ENCODE assay signal across 8 mouse cellular contexts in the genomic region with DNA sequence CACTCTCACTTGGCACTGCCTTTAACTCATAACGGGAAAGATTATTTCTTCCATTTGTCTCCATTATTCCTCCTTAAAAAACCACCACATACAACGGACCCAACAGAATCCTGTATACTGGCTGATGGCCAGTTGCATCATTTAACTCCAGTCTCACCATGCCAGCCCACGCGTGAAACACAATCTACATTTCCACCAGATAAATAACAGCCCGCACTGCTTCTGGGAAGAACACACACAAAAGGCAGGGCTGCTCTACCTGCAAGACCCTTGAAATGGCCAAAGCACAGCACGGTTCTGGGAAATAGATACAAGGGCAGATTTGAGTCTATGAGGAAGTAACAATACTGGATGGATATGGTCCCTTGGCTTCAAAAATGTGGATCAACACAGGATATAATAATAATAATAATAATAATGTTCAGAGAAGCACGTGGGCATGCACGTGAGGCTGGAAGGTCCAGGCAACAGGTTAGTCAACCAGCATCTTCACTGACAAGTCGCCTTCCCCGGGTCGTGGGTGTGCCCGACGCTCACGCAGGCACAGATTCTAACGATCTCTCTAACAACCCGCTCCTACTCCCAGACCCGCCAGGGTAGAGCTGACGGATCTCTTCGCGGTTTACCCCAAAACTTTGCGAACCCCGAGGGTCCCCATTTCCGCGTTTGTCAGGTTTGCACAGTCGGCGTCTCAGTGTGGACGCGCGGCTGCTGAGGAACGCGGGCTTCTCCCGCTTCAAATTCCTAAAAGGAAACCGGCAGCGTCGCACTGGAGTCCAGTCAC. TPM values are rescaled to one million over a fixed set of nuclear protein-coding genes. Genes with fewer than 3 reads are reported as not detected.
DNase-seq lines count a peak whose midpoint lies in the region; ATAC-seq and TF ChIP-seq lines count a peak whose summit lies in the region.

No protein-coding gene starts in this region.

- H3K9ac ChIP-seq in embryonic facial prominence, embryonic 14.5 days (ENCODE audit: low read depth, low read length), result peak overlapping the region; percentile 81
- peak overlapping the region; percentile 86 for H3K9ac ChIP-seq in hindbrain, embryonic 16.5 days (ENCODE audit: low read depth, low read length)
- H3K9ac ChIP-seq in liver, embryonic 12.5 days, result peak overlapping the region; percentile 80

- ATAC-seq in embryonic facial prominence, embryonic 14.5 days (ENCODE audit: low read depth), result peak; percentile 5; the same call in 1 of the 2 replicates
- peak; percentile 26; the same call in 1 of the 2 replicates for ATAC-seq in hindbrain, embryonic 16.5 days
- ATAC-seq in liver, embryonic 12.5 days, result 0 out of 2 replicates have a peak, but pooled peaks have one; percentile 19

- 1% methylated on average over 35 of the region's 35 CpGs for WGBS in lung, adult 2 months
- 7% methylated on average over 32 of the region's 35 CpGs for WGBS in embryonic facial prominence, embryonic 14.5 days
- WGBS in hindbrain, embryonic 16.5 days, result 5% methylated on average over 35 of the region's 35 CpGs
- 4% methylated on average over 35 of the region's 35 CpGs for WGBS in liver, embryonic 12.5 days (ENCODE audit: insufficient replicate concordance)

- no peak for TF ChIP-seq POLR2A in lung, adult 2 months (IDR thresholded peaks at IDR 0.05; ENCODE audit: borderline replicate concordance, extremely low read depth, low read depth, low read length)

- H3K9me3 ChIP-seq in embryonic facial prominence, embryonic 14.5 days (ENCODE audit: control insufficient read depth, low read length), result no peaks in the 10 kb centered on the region
- H3K9me3 ChIP-seq in hindbrain, embryonic 16.5 days (ENCODE audit: control insufficient read depth, low read length), result no peaks in the 10 kb centered on the region
- no peaks in the 10 kb centered on the region for H3K9me3 ChIP-seq in liver, embryonic 12.5 days (replicated peaks)

- peaks cover 17% of the 10 kb centered on the region for H3K4me1 ChIP-seq in lung, adult 2 months (ENCODE audit: control insufficient read depth, insufficient read depth, low read length)
- H3K4me1 ChIP-seq in embryonic facial prominence, embryonic 14.5 days (ENCODE audit: control insufficient read depth, insufficient read depth, low read length), result peaks cover 12% of the 10 kb centered on the region
- peaks cover 17% of the 10 kb centered on the region for H3K4me1 ChIP-seq in hindbrain, embryonic 16.5 days (ENCODE audit: control insufficient read depth, insufficient read depth, low read depth, low read length)
- H3K4me1 ChIP-seq in liver, embryonic 12.5 days, result peaks cover 34% of the 10 kb centered on the region

- no peak for TF ChIP-seq CTCF in lung, adult 2 months (IDR thresholded peaks at IDR 0.05; ENCODE audit: insufficient read depth, low read length)

- peak; percentile 76 for DNase-seq in lung, adult 2 months
- DNase-seq in lung, postnatal 4 days, result no peak
- DNase-seq in NIH3T3 (ENCODE audit: low read depth), result peak; percentile 17
- no peak for DNase-seq in embryonic facial prominence, embryonic 14.5 days (ENCODE audit: low spot score)
- DNase-seq in right cerebral cortex, postnatal 36 days (ENCODE audit: low spot score in 2 of 2), result peak; percentile 56 to 68
- DNase-seq in gastrocnemius, adult 8-10 months (ENCODE audit: low spot score in 2 of 2), result no peak

- no peaks in the 10 kb centered on the region for H3K27me3 ChIP-seq in embryonic facial prominence, embryonic 14.5 days (replicated peaks; ENCODE audit: control insufficient read depth, insufficient read depth, low read length)
- no peaks in the 10 kb centered on the region for H3K27me3 ChIP-seq in hindbrain, embryonic 16.5 days (replicated peaks; ENCODE audit: control insufficient read depth, insufficient read depth, low read length)
- H3K27me3 ChIP-seq in liver, embryonic 12.5 days (replicated peaks), result no peaks in the 10 kb centered on the region

- peak overlapping the region; percentile 81 for H3K4me2 ChIP-seq in embryonic facial prominence, embryonic 14.5 days (ENCODE audit: low read depth, low read length)
- peak overlapping the region; percentile 71 for H3K4me2 ChIP-seq in hindbrain, embryonic 16.5 days (ENCODE audit: low read length)
- H3K4me2 ChIP-seq in liver, embryonic 12.5 days, result peak overlapping the region; percentile 90

- H3K36me3 ChIP-seq in embryonic facial prominence, embryonic 14.5 days (ENCODE audit: control insufficient read depth, insufficient read depth, low read length), result no peaks in the 10 kb centered on the region
- no peaks in the 10 kb centered on the region for H3K36me3 ChIP-seq in hindbrain, embryonic 16.5 days (ENCODE audit: control insufficient read depth, insufficient read depth, low read length)
- H3K36me3 ChIP-seq in liver, embryonic 12.5 days, result no peaks in the 10 kb centered on the region

- H3K4me3 ChIP-seq in lung, adult 2 months (replicated peaks; ENCODE audit: extremely low read depth, low read depth, low read length), result peak overlapping the region; percentile 93
- peak overlapping the region; percentile 72 for H3K4me3 ChIP-seq in embryonic facial prominence, embryonic 14.5 days (ENCODE audit: low read depth, low read length)
- peak overlapping the region; percentile 76 for H3K4me3 ChIP-seq in hindbrain, embryonic 16.5 days (ENCODE audit: low read length)
- H3K4me3 ChIP-seq in liver, embryonic 12.5 days, result peak overlapping the region; percentile 84

- peak overlapping the region; percentile 83 for H3K27ac ChIP-seq in embryonic facial prominence, embryonic 14.5 days (replicated peaks; ENCODE audit: low read depth, low read length)
- peak overlapping the region; percentile 93 for H3K27ac ChIP-seq in hindbrain, embryonic 16.5 days (ENCODE audit: low read depth, low read length)
- H3K27ac ChIP-seq in liver, embryonic 12.5 days, result peak overlapping the region; percentile 76

RNA-seq across cellular contexts. Expression of a gene that starts 1.0 kb away (rescaled TPM):
- 18.9 and 24.2 TPM in 2 replicates for polyA plus RNA-seq in lung, adult 2 months (2012; rRNA removed)
- 38.0 and 52.7 TPM in 2 replicates for polyA plus RNA-seq in embryonic facial prominence, embryonic 14.5 days (2014; fragmentation: Nextera tagmentation; extraction: Ambion mirVana)
- polyA plus RNA-seq in hindbrain, embryonic 16.5 days (2015; fragmentation: Nextera tagmentation; extraction: Ambion mirVana), result 135 TPM in 2 replicates
- 18.9 and 21.6 TPM in 2 replicates for polyA plus RNA-seq in liver, embryonic 12.5 days (2016; fragmentation: Nextera tagmentation; extraction: Ambion mirVana)
- 10 to 100 TPM; 11.9 to 18.5 (median 12.6) TPM for total RNA-seq in gastrocnemius, adult 8-10 months (2022)

RNA-seq across cellular contexts. Expression of a gene that starts 48.8 kb away (rescaled TPM):
- 10.8 and 12.0 TPM in 2 replicates for polyA plus RNA-seq in lung, adult 2 months (2012; rRNA removed)
- 2.9 and 4.1 TPM in 2 replicates for polyA plus RNA-seq in embryonic facial prominence, embryonic 14.5 days (2014; fragmentation: Nextera tagmentation; extraction: Ambion mirVana)
- polyA plus RNA-seq in hindbrain, embryonic 16.5 days (2015; fragmentation: Nextera tagmentation; extraction: Ambion mirVana), result 1.7 and 2.4 TPM in 2 replicates
- polyA plus RNA-seq in liver, embryonic 12.5 days (2016; fragmentation: Nextera tagmentation; extraction: Ambion mirVana), result 2.4 and 3.1 TPM in 2 replicates
- under 1 TPM in 2 of 4 experiments, not detected in 2; 0.18 to 0.24 TPM for total RNA-seq in gastrocnemius, adult 8-10 months (2022)

RNA-seq across cellular contexts. Expression of a gene that starts 51.4 kb away (rescaled TPM):
- 24.0 and 38.3 TPM in 2 replicates for polyA plus RNA-seq in lung, adult 2 months (2012; rRNA removed)
- 214 and 221 TPM in 2 replicates for polyA plus RNA-seq in embryonic facial prominence, embryonic 14.5 days (2014; fragmentation: Nextera tagmentation; extraction: Ambion mirVana)
- 170 and 172 TPM in 2 replicates for polyA plus RNA-seq in hindbrain, embryonic 16.5 days (2015; fragmentation: Nextera tagmentation; extraction: Ambion mirVana)
- polyA plus RNA-seq in liver, embryonic 12.5 days (2016; fragmentation: Nextera tagmentation; extraction: Ambion mirVana), result 292 and 300 TPM in 2 replicates
- 100 to 1,000 TPM; 174 to 196 (median 184) TPM for total RNA-seq in gastrocnemius, adult 8-10 months (2022)

Comparison
In these comparisons a context has a peak if more than half of its experiments do, and no peak if none do; other contexts are left out.
1. DNase-seq: peak in lung, adult 2 months (single experiment), NIH3T3 (single experiment) and right cerebral cortex, postnatal 36 days (2 of 2); none in lung, postnatal 4 days (0 of 2), embryonic facial prominence, embryonic 14.5 days (single experiment) and gastrocnemius, adult 8-10 months (0 of 2).
2. Peak in every context shown above with its lines, with median percentiles within 50 percentile points of each other: H3K4me3 ChIP-seq, ATAC-seq, H3K27ac ChIP-seq, H3K4me2 ChIP-seq and H3K9ac ChIP-seq.